13 mouse cellular contexts compared by ENCODE assay signal in the genomic region with DNA sequence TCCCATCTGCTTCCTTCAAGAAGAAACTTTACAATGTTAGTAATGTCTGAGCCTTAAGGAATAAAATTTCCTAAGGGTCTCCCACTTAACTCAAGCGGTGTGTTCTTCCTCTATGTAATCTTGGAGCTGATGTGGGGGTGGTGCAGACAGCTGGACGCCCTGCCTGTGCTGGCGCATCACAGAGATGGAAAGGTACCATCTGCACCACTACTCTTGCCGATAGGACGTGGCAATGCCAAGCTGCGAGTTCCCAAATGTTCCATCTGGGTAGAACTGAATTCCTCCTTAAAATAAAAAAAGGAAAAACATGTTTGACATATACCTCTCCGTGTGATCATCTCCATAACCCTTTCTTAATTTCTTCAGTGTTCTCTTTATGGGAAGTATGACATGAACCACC.
DNase-seq lines count a peak whose midpoint lies in the region; ATAC-seq and TF ChIP-seq lines count a peak whose summit lies in the region.
"Had no signal": no experiment of that assay in that cellular context is flagged by ENCODE, and none has a peak within 500 bp of the region (broad histone marks: within the 10 kb centered on the region; RNA-seq: fewer than 3 reads in every experiment).

No protein-coding gene starts in this region.

- no peak overlapping the region for H3K4me3 ChIP-seq in cerebellum, adult 2 months (replicated peaks; ENCODE audit: insufficient read depth, low read depth, low read length)
- H3K4me3 ChIP-seq in limb, embryonic 10.5 days, result no peak overlapping the region
- no peak overlapping the region for H3K4me3 ChIP-seq in midbrain, embryonic 15.5 days
- H3K4me3 ChIP-seq: kidney, embryonic 15.5 days; liver, embryonic 13.5 days; midbrain, embryonic 12.5 days had no signal

- H3K4me2 ChIP-seq in midbrain, embryonic 15.5 days, result no peak overlapping the region
- H3K4me2 ChIP-seq: kidney, embryonic 15.5 days; liver, embryonic 13.5 days; midbrain, embryonic 12.5 days had no signal

- no peak overlapping the region for H3K27ac ChIP-seq in cerebellum, adult 2 months (ENCODE audit: insufficient read depth, low read length)
- no peak overlapping the region for H3K27ac ChIP-seq in limb, embryonic 10.5 days
- H3K27ac ChIP-seq in midbrain, embryonic 15.5 days, result no peak overlapping the region
- H3K27ac ChIP-seq: kidney, embryonic 15.5 days; liver, embryonic 13.5 days; midbrain, embryonic 12.5 days had no signal

- ATAC-seq in midbrain, embryonic 15.5 days (replicated peaks), result no peak

- intact Hi-C loops in left cerebral cortex, postnatal 14 days (cut with DNase I), result no loop called here

- TF ChIP-seq POLR2A in cerebellum, adult 2 months (IDR thresholded peaks at IDR 0.05; ENCODE audit: borderline replicate concordance, insufficient read depth, low read length), result no peak

- peaks cover 11% of the 10 kb centered on the region; the same call in 1 of the 2 replicates for H3K4me1 ChIP-seq in cerebellum, adult 2 months (ENCODE audit: control insufficient read depth, insufficient read depth, low read length)
- H3K4me1 ChIP-seq in limb, embryonic 10.5 days, result no peaks in the 10 kb centered on the region
- H3K4me1 ChIP-seq in midbrain, embryonic 15.5 days, result no peaks in the 10 kb centered on the region
- H3K4me1 ChIP-seq: kidney, embryonic 15.5 days; liver, embryonic 13.5 days; midbrain, embryonic 12.5 days had no signal

- no peaks in the 10 kb centered on the region for H3K27me3 ChIP-seq in cerebellum, adult 2 months (ENCODE audit: control insufficient read depth, insufficient read depth, low read length)
- no peaks in the 10 kb centered on the region for H3K27me3 ChIP-seq in limb, embryonic 10.5 days (ENCODE audit: low read depth, poor library complexity, severe bottlenecking)
- no peaks in the 10 kb centered on the region for H3K27me3 ChIP-seq in midbrain, embryonic 15.5 days (replicated peaks)
- H3K27me3 ChIP-seq: kidney, embryonic 15.5 days; liver, embryonic 13.5 days; midbrain, embryonic 12.5 days had no signal

- no peaks in the 10 kb centered on the region for H3K36me3 ChIP-seq in limb, embryonic 10.5 days
- H3K36me3 ChIP-seq in midbrain, embryonic 15.5 days (replicated peaks), result no peaks in the 10 kb centered on the region
- H3K36me3 ChIP-seq: kidney, embryonic 15.5 days; liver, embryonic 13.5 days; midbrain, embryonic 12.5 days had no signal

- WGBS in cerebellum, adult 2 months, result 8% methylated on average over 7 of the region's 7 CpGs
- 91% methylated on average over 7 of the region's 7 CpGs for WGBS in limb, embryonic 10.5 days
- 90% methylated on average over 7 of the region's 7 CpGs for WGBS in midbrain, embryonic 15.5 days

- no peak for TF ChIP-seq CTCF in cerebellum, adult 2 months (IDR thresholded peaks at IDR 0.05; ENCODE audit: borderline replicate concordance, insufficient read depth, low read depth, low read length)

- DNase-seq in brain, adult 2 months (ENCODE audit: low read depth, low spot score), result peak; percentile 93
- peak; percentile 51 to 66 for DNase-seq in cerebellum, adult 2 months
- DNase-seq in frontal cortex, postnatal 25 days (ENCODE audit: low spot score in 2 of 2), result peak; percentile 33 to 41
- DNase-seq in left cerebral cortex, postnatal 14 days (ENCODE audit: low spot score in 2 of 2), result peak; percentile 57 to 74
- DNase-seq in limb, embryonic 10.5 days (ENCODE audit: low spot score), result no peak
- no peak for DNase-seq in lung, postnatal 14 days
- no peak for DNase-seq in Muller cell, postnatal 12 days (ENCODE audit: inconsistent ontology term)
- DNase-seq: gastrocnemius, postnatal 36 days; liver, embryonic 13.5 days; thymus, postnatal 14 days had no signal

- H3K9ac ChIP-seq in midbrain, embryonic 15.5 days, result no peak overlapping the region
- H3K9ac ChIP-seq: kidney, embryonic 15.5 days; liver, embryonic 13.5 days; midbrain, embryonic 12.5 days had no signal

- no peaks in the 10 kb centered on the region for H3K9me3 ChIP-seq in limb, embryonic 10.5 days (replicated peaks)
- no peaks in the 10 kb centered on the region for H3K9me3 ChIP-seq in midbrain, embryonic 15.5 days
- H3K9me3 ChIP-seq: kidney, embryonic 15.5 days; liver, embryonic 13.5 days; midbrain, embryonic 12.5 days had no signal

Comparison
In these comparisons a context has a peak if more than half of its experiments do, and no peak if none do; other contexts are left out.
1. DNase-seq: peak in brain, adult 2 months (single experiment), cerebellum, adult 2 months (2 of 2), frontal cortex, postnatal 25 days (2 of 2) and left cerebral cortex, postnatal 14 days (2 of 2); none in limb, embryonic 10.5 days (single experiment), lung, postnatal 14 days (single experiment) and Muller cell, postnatal 12 days (single experiment).